In the genomic region with DNA sequence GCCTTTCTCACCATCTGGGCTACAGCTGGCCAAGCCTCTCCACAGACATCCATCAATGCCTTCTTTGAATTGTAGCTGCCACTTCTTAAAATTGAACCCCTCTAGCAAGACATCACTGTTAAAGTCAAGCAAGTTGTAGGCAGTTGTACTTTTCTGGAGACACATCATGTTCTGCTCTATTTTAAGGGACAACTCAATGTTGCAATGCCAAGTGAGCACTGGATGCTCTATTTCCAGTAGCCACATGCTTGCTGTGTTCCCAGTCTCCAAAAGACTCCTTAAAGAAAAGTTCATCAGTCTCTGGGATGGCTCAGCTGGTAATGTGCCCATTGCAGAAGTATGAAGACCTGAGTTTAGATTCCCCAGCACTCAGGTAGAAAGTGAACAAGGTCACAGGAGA, we compare ENCODE assay signal across 22 mouse cellular contexts. TPM values are rescaled to one million over a fixed set of nuclear protein-coding genes. Genes with fewer than 3 reads are reported as not detected.
"Had no signal": no experiment of that assay in that cellular context is flagged by ENCODE, and none has a peak within 500 bp of the region (broad histone marks: within the 10 kb centered on the region; RNA-seq: fewer than 3 reads in every experiment).

No protein-coding gene starts in this region.

- H3K4me2 ChIP-seq: limb, embryonic 13.5 days; liver, embryonic 13.5 days; midbrain, embryonic 12.5 days; midbrain, embryonic 15.5 days; neural tube, embryonic 12.5 days; neural tube, embryonic 15.5 days had no signal

- H3K9ac ChIP-seq: limb, embryonic 13.5 days; liver, embryonic 13.5 days; midbrain, embryonic 12.5 days; midbrain, embryonic 15.5 days; neural tube, embryonic 12.5 days; neural tube, embryonic 15.5 days had no signal

- ATAC-seq: midbrain, embryonic 15.5 days had no signal

- H3K36me3 ChIP-seq: limb, embryonic 13.5 days; liver, embryonic 13.5 days; midbrain, embryonic 12.5 days; midbrain, embryonic 15.5 days; neural tube, embryonic 12.5 days; neural tube, embryonic 15.5 days had no signal

- H3K4me1 ChIP-seq: limb, embryonic 13.5 days; liver, embryonic 13.5 days; midbrain, embryonic 12.5 days; midbrain, embryonic 15.5 days; neural tube, embryonic 12.5 days; neural tube, embryonic 15.5 days had no signal

- H3K27me3 ChIP-seq: limb, embryonic 13.5 days; liver, embryonic 13.5 days; midbrain, embryonic 12.5 days; midbrain, embryonic 15.5 days; neural tube, embryonic 12.5 days; neural tube, embryonic 15.5 days had no signal

- H3K27ac ChIP-seq: limb, embryonic 13.5 days; liver, embryonic 13.5 days; macrophage; midbrain, embryonic 12.5 days; midbrain, embryonic 15.5 days; neural tube, embryonic 12.5 days; neural tube, embryonic 15.5 days had no signal

- H3K9me3 ChIP-seq: limb, embryonic 13.5 days; liver, embryonic 13.5 days; midbrain, embryonic 12.5 days; midbrain, embryonic 15.5 days; neural tube, embryonic 12.5 days; neural tube, embryonic 15.5 days had no signal

- DNase-seq: kidney, adult 9 months; kidney, postnatal 14 days; kidney, postnatal 4 days; left cerebral cortex, postnatal 4 days; liver, embryonic 13.5 days; lung, adult 2 months; thymus, adult 2 months; thymus, postnatal 14 days; thymus, postnatal 4 days had no signal

- H3K4me3 ChIP-seq: limb, embryonic 13.5 days; liver, embryonic 13.5 days; midbrain, embryonic 12.5 days; midbrain, embryonic 15.5 days; neural tube, embryonic 12.5 days; neural tube, embryonic 15.5 days had no signal

RNA-seq across cellular contexts. Expression of a gene that starts 3.5 kb away (rescaled TPM):
- polyA plus RNA-seq: kidney, embryonic 16.5 days; limb, embryonic 13.5 days; liver, adult 2 months; liver, embryonic 13.5 days; liver, embryonic 16.5 days; lung, adult 2 months; lung, embryonic 16.5 days; macrophage; midbrain, embryonic 12.5 days; midbrain, embryonic 15.5 days; neural tube, embryonic 12.5 days; neural tube, embryonic 15.5 days; small intestine, adult 2 months; spleen, adult 2 months; stomach, embryonic 16.5 days; thymus, adult 2 months had no signal

RNA-seq across cellular contexts. Expression of a gene that starts 14.0 kb away (rescaled TPM):
- polyA plus RNA-seq: kidney, embryonic 16.5 days; limb, embryonic 13.5 days; liver, adult 2 months; liver, embryonic 13.5 days; liver, embryonic 16.5 days; lung, adult 2 months; lung, embryonic 16.5 days; macrophage; midbrain, embryonic 12.5 days; midbrain, embryonic 15.5 days; neural tube, embryonic 12.5 days; neural tube, embryonic 15.5 days; small intestine, adult 2 months; spleen, adult 2 months; stomach, embryonic 16.5 days had no signal

RNA-seq across cellular contexts. Expression of a gene that starts 26.7 kb away (rescaled TPM):
- polyA plus RNA-seq: kidney, embryonic 16.5 days; limb, embryonic 13.5 days; liver, adult 2 months; liver, embryonic 13.5 days; liver, embryonic 16.5 days; lung, adult 2 months; lung, embryonic 16.5 days; macrophage; midbrain, embryonic 12.5 days; midbrain, embryonic 15.5 days; neural tube, embryonic 12.5 days; neural tube, embryonic 15.5 days; small intestine, adult 2 months; spleen, adult 2 months; stomach, embryonic 16.5 days; thymus, adult 2 months had no signal
